Mouse (Mus musculus): ENCODE results near the gene Rpn1. TPM values are rescaled to one million over a fixed set of nuclear protein-coding genes. Genes with fewer than 3 reads are reported as not detected.

The Rpn1 gene
- polyA plus RNA-seq, 1 experiment from 2014 or later, result 345 TPM

- Histone ChIP-seq H3K4me1 (peaks cover 10% of the 10 kb centered on the region), H3K27ac (0 out of 2 replicates have a peak overlapping the region, but pooled peaks have one; percentile 48), H3K9ac (no peak overlapping the region), H3K36me3 (no peaks in the 10 kb centered on the region), H3K4me2 (no peak overlapping the region), H3K27me3 (no peaks in the 10 kb centered on the region), H3K9me3 (no peaks in the 10 kb centered on the region), H3K4me3 (no peak overlapping the region)
- 74% methylated on average over 8 of the region's 8 CpGs for WGBS
- no peak for ATAC-seq (ENCODE audit: insufficient number of reproducible peaks, insufficient read depth, low FRiP score, low TSS enrichment, low read depth)
Measured at GRCm38 (mm10) chr6:88146576-88146975, 62.3 kb downstream of the Rpn1 start.

GRCm38 (mm10) chr6:88147411-88148003 is 63.2 kb downstream of the Rpn1 start:
- 74% methylated on average over 16 of the region's 16 CpGs for WGBS
- H3K27ac ChIP-seq, result peak overlapping the region; percentile 48; the same call in 1 of the 2 replicates

GRCm38 (mm10) chr6:88151335-88151734 is 67.1 kb downstream of the Rpn1 start:
- Histone ChIP-seq H3K4me1 (peaks cover 10% of the 10 kb centered on the region), H3K4me2 (no peak overlapping the region), H3K36me3 (no peaks in the 10 kb centered on the region), H3K9ac (no peak overlapping the region), H3K27me3 (no peaks in the 10 kb centered on the region), H3K9me3 (no peaks in the 10 kb centered on the region), H3K4me3 (no peak overlapping the region), H3K27ac (no peak overlapping the region)
- 72% methylated on average over 4 of the region's 4 CpGs for WGBS
- no peak for ATAC-seq (ENCODE audit: insufficient number of reproducible peaks, insufficient read depth, low FRiP score, low TSS enrichment, low read depth)

More at GRCm38 (mm10) chr6:88147411-88148003, 63.2 kb downstream of the Rpn1 start:
- no peaks in the 10 kb centered on the region for H3K9me3 ChIP-seq
- H3K36me3 ChIP-seq, result no peaks in the 10 kb centered on the region
- no peak for ATAC-seq (ENCODE audit: insufficient number of reproducible peaks, insufficient read depth, low FRiP score, low TSS enrichment, low read depth)
- H3K4me1 ChIP-seq, result peaks cover 10% of the 10 kb centered on the region
- no peak overlapping the region for H3K9ac ChIP-seq
- no peak overlapping the region for H3K4me3 ChIP-seq
- no peak overlapping the region for H3K4me2 ChIP-seq
- no peaks in the 10 kb centered on the region for H3K27me3 ChIP-seq

- H3K4me2 ChIP-seq, result no peak overlapping the region
Measured at GRCm38 (mm10) chr6:88152127-88152705, 67.9 kb downstream of the Rpn1 start.

GRCm38 (mm10) chr6:88152979-88153378 is 68.7 kb downstream of the Rpn1 start:
- H3K27ac ChIP-seq, result no peak overlapping the region
- 67% methylated on average over 6 of the region's 6 CpGs for WGBS
- ATAC-seq (ENCODE audit: insufficient number of reproducible peaks, insufficient read depth, low FRiP score, low TSS enrichment, low read depth), result no peak

More at GRCm38 (mm10) chr6:88152127-88152705, 67.9 kb downstream of the Rpn1 start:
- H3K4me1 ChIP-seq, result peaks cover 7% of the 10 kb centered on the region
- H3K27me3 ChIP-seq, result no peaks in the 10 kb centered on the region
- H3K4me3 ChIP-seq, result no peak overlapping the region
- H3K27ac ChIP-seq, result 0 out of 2 replicates have a peak overlapping the region, but pooled peaks have one; percentile 48
- 76% methylated on average over 14 of the region's 14 CpGs for WGBS
- H3K9me3 ChIP-seq, result no peaks in the 10 kb centered on the region
- no peaks in the 10 kb centered on the region for H3K36me3 ChIP-seq
- ATAC-seq (ENCODE audit: insufficient number of reproducible peaks, insufficient read depth, low FRiP score, low TSS enrichment, low read depth), result no peak
- no peak overlapping the region for H3K9ac ChIP-seq

More at GRCm38 (mm10) chr6:88152979-88153378, 68.7 kb downstream of the Rpn1 start:
- Histone ChIP-seq H3K9me3 (no peaks in the 10 kb centered on the region), H3K4me1 (no peaks in the 10 kb centered on the region), H3K9ac (no peak overlapping the region), H3K27me3 (no peaks in the 10 kb centered on the region), H3K36me3 (no peaks in the 10 kb centered on the region), H3K4me3 (no peak overlapping the region), H3K4me2 (no peak overlapping the region)

Small RNA genes within 50 kb of the gene (microRNA-seq; reads per million reads assigned to microRNA genes)
- gene Mir6376, result not detected

Other genes with a start within 250 kb of the Rpn1 start
- gene Gm45140, start 248.7 kb upstream of the Rpn1 start, polyA plus RNA-seq (2015; fragmentation: Nextera tagmentation; extraction: Ambion mirVana), result 3.9 and 5.5 TPM in 2 replicates
- gene Isy1, start 245.7 kb upstream of the Rpn1 start, polyA plus RNA-seq (2015; fragmentation: Nextera tagmentation; extraction: Ambion mirVana), result 51.5 and 58.6 TPM in 2 replicates
- gene Cnbp, start 233.4 kb upstream of the Rpn1 start, polyA plus RNA-seq (2015; fragmentation: Nextera tagmentation; extraction: Ambion mirVana), result 1,121 and 1,158 TPM in 2 replicates
- 162 and 176 TPM in 2 replicates for gene Copg1, start 196.7 kb upstream of the Rpn1 start, polyA plus RNA-seq (2015; fragmentation: Nextera tagmentation; extraction: Ambion mirVana)
- 64.6 and 66.1 TPM in 2 replicates for gene Hmces, start 170.5 kb upstream of the Rpn1 start, polyA plus RNA-seq (2015; fragmentation: Nextera tagmentation; extraction: Ambion mirVana)
- 27.3 and 33.0 TPM in 2 replicates for gene H1fx, start 102.8 kb upstream of the Rpn1 start, polyA plus RNA-seq (2015; fragmentation: Nextera tagmentation; extraction: Ambion mirVana)
- 185 and 195 TPM in 2 replicates for gene Rab7, start 39.2 kb upstream of the Rpn1 start, polyA plus RNA-seq (2015; fragmentation: Nextera tagmentation; extraction: Ambion mirVana)
- 54.9 and 81.7 TPM in 2 replicates for gene Gata2, start 109.4 kb downstream of the Rpn1 start, polyA plus RNA-seq (2015; fragmentation: Nextera tagmentation; extraction: Ambion mirVana)
- not detected in 2 replicates for gene Dnajb8, start 137.8 kb downstream of the Rpn1 start, polyA plus RNA-seq (2015; fragmentation: Nextera tagmentation; extraction: Ambion mirVana)